Mouse (Mus musculus) small intestine, adult 10 weeks (tissue): ENCODE data around the gene Tmem53. TPM values are rescaled to one million over a fixed set of nuclear protein-coding genes. Genes with fewer than 3 reads are reported as not detected.

ENCODE experiments used
- polyA plus RNA-seq: library from polyadenylated mRNA; stranded (reverse); fragments of 350-450 nt; fragmentation: Illumina TruSeq; extraction: RNeasy Lipid Tissue Mini Kit (QIAGEN cat#74804); gene quantifications from one replicate; pipeline ENCODE4 v1.2.3, GENCODE M21; 2014; ENCODE audit warnings: low replicate concordance

Tmem53 gene
- polyA plus RNA-seq, result 0.45 TPM

DNA sequence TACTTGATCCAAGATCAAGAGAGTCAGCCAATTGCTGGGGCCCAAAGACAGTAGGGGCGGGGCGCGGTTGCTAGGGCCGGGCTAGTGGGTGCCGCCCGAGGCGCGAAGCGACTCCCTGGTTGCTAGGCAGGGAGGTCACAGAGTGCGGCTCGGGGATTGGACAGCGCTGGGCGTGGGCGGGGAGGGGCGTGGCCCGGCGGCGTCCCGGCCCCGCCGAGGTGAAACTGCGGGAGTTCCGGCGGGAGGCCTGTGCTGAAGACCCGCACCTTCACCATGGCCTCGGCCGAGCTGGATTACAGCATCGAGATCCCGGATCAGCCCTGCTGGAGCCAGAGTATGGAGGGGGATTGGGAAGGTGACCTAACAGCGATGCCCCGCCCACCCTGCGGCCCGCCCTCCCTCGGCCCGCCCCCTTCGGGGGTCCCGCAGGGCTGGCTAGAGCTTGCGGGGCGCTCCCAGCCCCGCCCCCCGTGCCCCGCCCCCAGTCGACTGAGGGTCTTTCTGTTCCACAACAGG is at the start of gene Tmem53, which contains the start of gene Armh1:
Gene Tmem53, plus strand, starts transcription at position 151 of the 516 bp plus-strand sequence.
Gene Armh1, minus strand, starts transcription at position 325 of the 516 bp plus-strand sequence.

Other genes starting within 250 kb of the Tmem53 start
- 6.3 TPM for gene Eif2b3, start 232.5 kb upstream of the Tmem53 start, polyA plus RNA-seq
- gene Ptch2, start 155.9 kb upstream of the Tmem53 start, polyA plus RNA-seq, result not detected
- gene Btbd19, start 126.2 kb upstream of the Tmem53 start, polyA plus RNA-seq, result 1.0 TPM
- not detected for gene Tctex1d4, start 125.2 kb upstream of the Tmem53 start, polyA plus RNA-seq
- 0.26 TPM for gene Plk3, start 118.0 kb upstream of the Tmem53 start, polyA plus RNA-seq
- gene Rps8, start 95.7 kb upstream of the Tmem53 start, polyA plus RNA-seq, result 29.6 TPM
- gene Kif2c, start 69.3 kb upstream of the Tmem53 start, polyA plus RNA-seq, result 2.5 TPM
- gene Armh1, start 174 bp downstream of the Tmem53 start, polyA plus RNA-seq, result not detected
- gene Rnf220, start 245.1 kb downstream of the Tmem53 start, polyA plus RNA-seq, result 4.8 TPM